Mouse (Mus musculus) embryonic fibroblast, embryonic 13.5 days (primary cell): ENCODE data around the gene Fam78b.

ENCODE experiments used
- CTCF ChIP-seq: IDR thresholded peaks from 2 replicates; pipeline ENCODE4 v1.5.1; 2011; ENCODE audit warnings: mild to moderate bottlenecking, control low read depth, low read length, moderate library complexity, borderline replicate concordance; ENCODE audit not compliant: insufficient read depth
- POLR2A ChIP-seq: IDR thresholded peaks from 2 replicates; pipeline ENCODE4 v1.6.1; 2011; ENCODE audit warnings: low read depth, mild to moderate bottlenecking, control low read depth, low read length, moderate library complexity

GRCm38 (mm10) chr1:167098741-167099140, 97.5 kb downstream of the Fam78b start:
- TF ChIP-seq POLR2A: no peak
- no peak for TF ChIP-seq CTCF
